Mouse (Mus musculus) thymus, adult 2 months (tissue): ENCODE measurements around the gene Nudt13. TPM values are rescaled to one million over a fixed set of nuclear protein-coding genes. Genes with fewer than 3 reads are reported as not detected.

Experiments used
- DNase-seq: peaks from one replicate; pipeline ENCODE4 v3.0.0; 2021
- H3K27ac ChIP-seq: fragments of 200-500 bp; 2 replicates; pipeline ENCODE4 v1.5.1; 2012; ENCODE audit warnings: low read length, control low read depth; ENCODE audit not compliant: control insufficient read depth, insufficient read depth
- H3K27me3 ChIP-seq: fragments of 200-500 bp; 2 replicates; pipeline ENCODE4 v1.6.1; 2012; ENCODE audit warnings: mild to moderate bottlenecking, low read length, moderate library complexity, mixed read lengths; ENCODE audit not compliant: control insufficient read depth, insufficient read depth
- H3K36me3 ChIP-seq: fragments of 200-500 bp; 2 replicates; pipeline ENCODE4 v1.6.1; 2012; ENCODE audit warnings: mild to moderate bottlenecking, low read length, moderate library complexity; ENCODE audit not compliant: control insufficient read depth, insufficient read depth
- H3K4me1 ChIP-seq: fragments of 200-500 bp; replicated peaks from 2 replicates; pipeline ENCODE4 v1.6.1; 2012; ENCODE audit warnings: low read length; ENCODE audit not compliant: control insufficient read depth, insufficient read depth
- H3K4me3 ChIP-seq: fragments of 200-500 bp; 2 replicates; pipeline ENCODE4 v1.5.1; 2012; ENCODE audit warnings: mild to moderate bottlenecking, low read length, control low read depth, moderate library complexity; ENCODE audit not compliant: control insufficient read depth, insufficient read depth
- CTCF ChIP-seq: fragments of 200-500 bp; IDR thresholded peaks from 2 replicates; pipeline ENCODE4 v1.5.1; 2012; ENCODE audit warnings: mild to moderate bottlenecking, control low read depth, low read length, moderate library complexity, borderline replicate concordance; ENCODE audit not compliant: control insufficient read depth, poor library complexity, insufficient read depth; ENCODE audit errors: extremely low read depth
- POLR2A ChIP-seq: fragments of 200-500 bp; IDR thresholded peaks from 2 replicates; pipeline ENCODE4 v1.6.1; 2012; ENCODE audit warnings: mild to moderate bottlenecking, low read length, control low read depth, moderate library complexity; ENCODE audit not compliant: control insufficient read depth, poor library complexity, insufficient read depth; ENCODE audit errors: extremely low read depth
- WGBS: fragments of 180-500 bp; shearing (Covaris S2); methylation state at CpG from one replicate; pipeline ENCODE4 v1.1.7; 2018; 5-methylcytosine and 5-hydroxymethylcytosine counted together
- polyA plus RNA-seq: library from polyadenylated mRNA; depleted of rRNA; stranded (reverse); fragments of >200 nt; gene quantifications from 2 replicates; pipeline ENCODE4 v1.2.3, GENCODE M21; 2012

Nudt13 gene
- polyA plus RNA-seq, 1 experiment: 20.7 TPM

GRCm38 (mm10) chr14:20331316-20331715 lies 36.8 kb downstream of the Nudt13 start:
- Histone ChIP-seq H3K4me1 (no peaks in the 10 kb centered on the region), H3K4me3 (no peak overlapping the region), H3K36me3 (peaks cover 53% of the 10 kb centered on the region), H3K27me3 (no peaks in the 10 kb centered on the region), H3K27ac (no peak overlapping the region)
- DNase-seq: no peak
- TF ChIP-seq CTCF: no peak
- no peak for TF ChIP-seq POLR2A
- 96% methylated on average over 4 of the region's 4 CpGs for WGBS

GRCm38 (mm10) chr14:20339415-20339814 lies 44.9 kb downstream of the Nudt13 start:
- Histone ChIP-seq H3K27ac (no peak overlapping the region), H3K36me3 (peaks cover 53% of the 10 kb centered on the region), H3K27me3 (no peaks in the 10 kb centered on the region), H3K4me3 (no peak overlapping the region), H3K4me1 (no peaks in the 10 kb centered on the region)
- 98% methylated on average over 5 of the region's 5 CpGs for WGBS
- DNase-seq: no peak
- TF ChIP-seq POLR2A (no peak), CTCF (no peak)

GRCm38 (mm10) chr14:20340149-20340548 lies 45.7 kb downstream of the Nudt13 start:
- no peak overlapping the region for H3K4me3 ChIP-seq
- DNase-seq: peak; percentile 46
- H3K27ac ChIP-seq: no peak overlapping the region
- no peaks in the 10 kb centered on the region for H3K27me3 ChIP-seq
- H3K4me1 ChIP-seq: no peaks in the 10 kb centered on the region
- TF ChIP-seq POLR2A (no peak), CTCF (peak; percentile 34; the same call in 1 of the 2 replicates)
- H3K36me3 ChIP-seq: peaks cover 52% of the 10 kb centered on the region
- 91% methylated on average over 8 of the region's 8 CpGs for WGBS

GRCm38 (mm10) chr14:20340866-20341265 lies 46.4 kb downstream of the Nudt13 start:
- H3K36me3 ChIP-seq: peaks cover 45% of the 10 kb centered on the region
- 86% methylated on average over 7 of the region's 7 CpGs for WGBS
- TF ChIP-seq CTCF (no peak), POLR2A (no peak)

GRCm38 (mm10) chr14:20345885-20346284 lies 51.4 kb downstream of the Nudt13 start:
- H3K27me3 ChIP-seq: no peaks in the 10 kb centered on the region; the same call in 1 of the 2 replicates
- H3K27ac ChIP-seq: no peak overlapping the region
- TF ChIP-seq POLR2A: no peak
- no peak for TF ChIP-seq CTCF
- peaks cover 19% of the 10 kb centered on the region; the same call in 1 of the 2 replicates for H3K36me3 ChIP-seq
- 93% methylated on average over 9 of the region's 9 CpGs for WGBS
- H3K4me3 ChIP-seq: no peak overlapping the region
- no peaks in the 10 kb centered on the region for H3K4me1 ChIP-seq
- no peak for DNase-seq

More at GRCm38 (mm10) chr14:20340866-20341265, 46.4 kb downstream of the Nudt13 start:
- Histone ChIP-seq H3K27ac (no peak overlapping the region), H3K4me3 (no peak overlapping the region), H3K4me1 (no peaks in the 10 kb centered on the region), H3K27me3 (no peaks in the 10 kb centered on the region; the same call in 1 of the 2 replicates)
- no peak for DNase-seq

GRCm38 (mm10) chr14:20347441-20347990 lies 53.0 kb downstream of the Nudt13 start:
- WGBS: under 1% methylated on average over 15 of the region's 15 CpGs
- no peaks in the 10 kb centered on the region for H3K4me1 ChIP-seq
- H3K36me3 ChIP-seq: peaks cover 3% of the 10 kb centered on the region; the same call in 1 of the 2 replicates
- DNase-seq: no peak
- peak overlapping the region; percentile 91 for H3K4me3 ChIP-seq
- H3K27ac ChIP-seq: peak overlapping the region; percentile 28; the same call in 1 of the 2 replicates
- no peaks in the 10 kb centered on the region; the same call in 1 of the 2 replicates for H3K27me3 ChIP-seq
- TF ChIP-seq CTCF (no peak), POLR2A (no peak)
